ENCODE assay signal across 12 mouse cellular contexts in genomic region chr17:32052237-32053080, GRCm38 (mm10). TPM values are rescaled to one million over a fixed set of nuclear protein-coding genes. Genes with fewer than 3 reads are reported as not detected.
DNase-seq lines count a peak whose midpoint lies in the region; ATAC-seq lines count a peak whose summit lies in the region.
"Had no signal": no experiment of that assay in that cellular context is flagged by ENCODE, and none has a peak within 500 bp of the region (broad histone marks: within the 10 kb centered on the region; RNA-seq: fewer than 3 reads in every experiment).

No protein-coding gene starts in this region.

- peaks cover 33% of the 10 kb centered on the region for H3K36me3 ChIP-seq in hindbrain, embryonic 16.5 days (ENCODE audit: control insufficient read depth, insufficient read depth, low read length)
- peaks cover 15% of the 10 kb centered on the region for H3K36me3 ChIP-seq in hindbrain, embryonic 11.5 days (ENCODE audit: control insufficient read depth, insufficient read depth, low read length)
- H3K36me3 ChIP-seq in heart, embryonic 16.5 days (ENCODE audit: control insufficient read depth, insufficient read depth): peaks cover 40% of the 10 kb centered on the region
- peaks cover 94% of the 10 kb centered on the region for H3K36me3 ChIP-seq in neural tube, embryonic 15.5 days

- no peak overlapping the region for H3K27ac ChIP-seq in hindbrain, embryonic 16.5 days (ENCODE audit: low read depth, low read length)
- no peak overlapping the region for H3K27ac ChIP-seq in hindbrain, embryonic 11.5 days (ENCODE audit: low read depth, low read length)
- peak overlapping the region; percentile 9; the same call in 1 of the 2 replicates for H3K27ac ChIP-seq in heart, embryonic 16.5 days (ENCODE audit: low read length)
- H3K27ac ChIP-seq in neural tube, embryonic 15.5 days (replicated peaks): no peak overlapping the region
- H3K27ac ChIP-seq: embryonic facial prominence, embryonic 12.5 days; macrophage; neural tube, embryonic 12.5 days had no signal

- 56% methylated on average over 5 of the region's 5 CpGs for WGBS in hindbrain, embryonic 16.5 days
- 87% methylated on average over 5 of the region's 5 CpGs for WGBS in hindbrain, embryonic 11.5 days
- WGBS in heart, embryonic 16.5 days: 48% methylated on average over 5 of the region's 5 CpGs
- WGBS in neural tube, embryonic 15.5 days: 60% methylated on average over 5 of the region's 5 CpGs

- H3K9ac ChIP-seq in hindbrain, embryonic 16.5 days (ENCODE audit: low read depth, low read length): no peak overlapping the region
- H3K9ac ChIP-seq in hindbrain, embryonic 11.5 days (ENCODE audit: low read depth, low read length): no peak overlapping the region
- no peak overlapping the region for H3K9ac ChIP-seq in heart, embryonic 16.5 days (ENCODE audit: low read length)
- H3K9ac ChIP-seq in neural tube, embryonic 15.5 days (replicated peaks): no peak overlapping the region
- H3K9ac ChIP-seq: embryonic facial prominence, embryonic 12.5 days; neural tube, embryonic 12.5 days had no signal

- no peaks in the 10 kb centered on the region for H3K4me1 ChIP-seq in hindbrain, embryonic 16.5 days (ENCODE audit: control insufficient read depth, insufficient read depth, low read depth, low read length)
- no peaks in the 10 kb centered on the region for H3K4me1 ChIP-seq in hindbrain, embryonic 11.5 days (replicated peaks; ENCODE audit: control insufficient read depth, insufficient read depth, low read length)
- no peaks in the 10 kb centered on the region for H3K4me1 ChIP-seq in heart, embryonic 16.5 days (ENCODE audit: control insufficient read depth, insufficient read depth, low read length)
- H3K4me1 ChIP-seq in neural tube, embryonic 15.5 days: 0 out of 2 replicates have a peak, but pooled peaks cover 6% of the 10 kb centered on the region
- H3K4me1 ChIP-seq: embryonic facial prominence, embryonic 12.5 days; neural tube, embryonic 12.5 days had no signal

- peak; percentile 69 for ATAC-seq in hindbrain, embryonic 16.5 days
- no peak for ATAC-seq in hindbrain, embryonic 11.5 days (ENCODE audit: low FRiP score)
- no peak for ATAC-seq in heart, embryonic 16.5 days (replicated peaks; ENCODE audit: extremely low read depth, insufficient read depth, low FRiP score)
- 0 out of 2 replicates have a peak, but pooled peaks have one; percentile 38 for ATAC-seq in neural tube, embryonic 15.5 days (ENCODE audit: low FRiP score)

- no peak overlapping the region for H3K4me2 ChIP-seq in hindbrain, embryonic 16.5 days (ENCODE audit: low read length)
- no peak overlapping the region for H3K4me2 ChIP-seq in hindbrain, embryonic 11.5 days (replicated peaks; ENCODE audit: low read depth, low read length)
- no peak overlapping the region for H3K4me2 ChIP-seq in heart, embryonic 16.5 days (ENCODE audit: low read depth, low read length)
- H3K4me2 ChIP-seq in neural tube, embryonic 15.5 days: no peak overlapping the region
- H3K4me2 ChIP-seq: embryonic facial prominence, embryonic 12.5 days; neural tube, embryonic 12.5 days had no signal

- no peak overlapping the region for H3K4me3 ChIP-seq in hindbrain, embryonic 16.5 days (ENCODE audit: low read length)
- H3K4me3 ChIP-seq in hindbrain, embryonic 11.5 days (ENCODE audit: low read depth, low read length): no peak overlapping the region
- no peak overlapping the region for H3K4me3 ChIP-seq in heart, embryonic 16.5 days (ENCODE audit: low read length)
- H3K4me3 ChIP-seq in neural tube, embryonic 15.5 days (replicated peaks): no peak overlapping the region
- H3K4me3 ChIP-seq: embryonic facial prominence, embryonic 12.5 days; neural tube, embryonic 12.5 days had no signal

- DNase-seq in hindbrain, embryonic 11.5 days (ENCODE audit: low spot score): no peak
- DNase-seq in retina, adult 2 months (ENCODE audit: low read depth, low spot score): peak; percentile 84
- DNase-seq in retina, embryonic 14.5 days (ENCODE audit: low spot score): no peak
- no peak for DNase-seq in gastrocnemius, adult 8-10 months (ENCODE audit: low spot score in 2 of 2)
- no peak for DNase-seq in thymus, postnatal 36 days
- DNase-seq: cerebellum, adult 11-12 months had no signal

- H3K9me3 ChIP-seq in hindbrain, embryonic 16.5 days (ENCODE audit: control insufficient read depth, low read length): no peaks in the 10 kb centered on the region
- H3K9me3 ChIP-seq in hindbrain, embryonic 11.5 days (ENCODE audit: control insufficient read depth, low read length): no peaks in the 10 kb centered on the region
- H3K9me3 ChIP-seq in heart, embryonic 16.5 days (replicated peaks; ENCODE audit: control insufficient read depth, low read length): no peaks in the 10 kb centered on the region
- no peaks in the 10 kb centered on the region for H3K9me3 ChIP-seq in neural tube, embryonic 15.5 days (replicated peaks)
- H3K9me3 ChIP-seq: embryonic facial prominence, embryonic 12.5 days; neural tube, embryonic 12.5 days had no signal

- H3K27me3 ChIP-seq in hindbrain, embryonic 16.5 days (replicated peaks; ENCODE audit: control insufficient read depth, insufficient read depth, low read length): no peaks in the 10 kb centered on the region
- no peaks in the 10 kb centered on the region for H3K27me3 ChIP-seq in hindbrain, embryonic 11.5 days (ENCODE audit: control insufficient read depth, insufficient read depth, low read length)
- no peaks in the 10 kb centered on the region for H3K27me3 ChIP-seq in heart, embryonic 16.5 days (ENCODE audit: control insufficient read depth, insufficient read depth, low read length)
- no peaks in the 10 kb centered on the region for H3K27me3 ChIP-seq in neural tube, embryonic 15.5 days (replicated peaks)
- H3K27me3 ChIP-seq: embryonic facial prominence, embryonic 12.5 days; neural tube, embryonic 12.5 days had no signal

RNA-seq across cellular contexts. Expression of gene Hsf2bp, which starts 16.3 kb away (rescaled TPM):
- polyA plus RNA-seq in hindbrain, embryonic 16.5 days (2015; fragmentation: Nextera tagmentation; extraction: Ambion mirVana): 0.30 and 1.1 TPM in 2 replicates
- polyA plus RNA-seq in hindbrain, embryonic 11.5 days (2014; fragmentation: Nextera tagmentation; extraction: Ambion mirVana): 0.57 and 0.64 TPM in 2 replicates
- 0.13 and 0.20 TPM in 2 replicates for polyA plus RNA-seq in heart, embryonic 16.5 days (2015; fragmentation: Nextera tagmentation; extraction: Ambion mirVana)
- 0.54 and 0.67 TPM in 2 replicates for polyA plus RNA-seq in neural tube, embryonic 15.5 days (2015; fragmentation: Nextera tagmentation; extraction: Ambion mirVana)
- total RNA-seq in gastrocnemius, adult 8-10 months (2022): under 1 TPM; 0.82 to 0.99 (median 0.93) TPM
- polyA plus RNA-seq: macrophage had no signal

RNA-seq across cellular contexts. Expression of gene Rrp1b, which starts 16.6 kb away (rescaled TPM):
- polyA plus RNA-seq in hindbrain, embryonic 16.5 days (2015; fragmentation: Nextera tagmentation; extraction: Ambion mirVana): 33.4 and 34.4 TPM in 2 replicates
- polyA plus RNA-seq in hindbrain, embryonic 11.5 days (2014; fragmentation: Nextera tagmentation; extraction: Ambion mirVana): 51.7 and 65.0 TPM in 2 replicates
- polyA plus RNA-seq in heart, embryonic 16.5 days (2015; fragmentation: Nextera tagmentation; extraction: Ambion mirVana): 27.0 and 32.3 TPM in 2 replicates
- 36.9 and 42.0 TPM in 2 replicates for polyA plus RNA-seq in neural tube, embryonic 15.5 days (2015; fragmentation: Nextera tagmentation; extraction: Ambion mirVana)
- total RNA-seq in gastrocnemius, adult 8-10 months (2022): 10 to 100 TPM in 1 of 4 experiments, 1 to 10 TPM in 3; 5.1 to 10.5 (median 7.5) TPM

Comparison
In these comparisons a context has a peak if more than half of its experiments do, and no peak if none do; other contexts are left out.
1. ATAC-seq: peak in hindbrain, embryonic 16.5 days (single experiment) and neural tube, embryonic 15.5 days (single experiment); none in hindbrain, embryonic 11.5 days (single experiment) and heart, embryonic 16.5 days (single experiment).